Mouse (Mus musculus): Measurements from ENCODE around the gene Gpr156. TPM values are rescaled to one million over a fixed set of nuclear protein-coding genes. Genes with fewer than 3 reads are reported as not detected.

The Gpr156 gene
- polyA plus RNA-seq, 1 experiment from 2014 or later = 0.09 TPM

GRCm38 (mm10) chr16:37973855-37974519, 57.7 kb downstream of the Gpr156 start:
- WGBS = 14% methylated on average over 11 of the region's 11 CpGs
- Histone ChIP-seq H3K9ac (ENCODE audit: low read depth, low read length) (no peak overlapping the region), H3K4me2 (replicated peaks; ENCODE audit: low read depth) (no peak overlapping the region), H3K4me1 (replicated peaks; ENCODE audit: control insufficient read depth, insufficient read depth, low read length) (peaks cover 9% of the 10 kb centered on the region; the same call in 1 of the 2 replicates), H3K27me3 (replicated peaks; ENCODE audit: control insufficient read depth, insufficient read depth, low read length) (no peaks in the 10 kb centered on the region; the same call in 1 of the 2 replicates), H3K4me3 (ENCODE audit: low read depth, low read length) (no peak overlapping the region), H3K9me3 (ENCODE audit: control insufficient read depth) (no peaks in the 10 kb centered on the region), H3K36me3 (ENCODE audit: control insufficient read depth, insufficient read depth) (no peaks in the 10 kb centered on the region), H3K27ac (ENCODE audit: low read depth, low read length) (no peak overlapping the region)
- TF ChIP-seq CTCF (IDR thresholded peaks at IDR 0.05; ENCODE audit: low read depth) = no peak
- ATAC-seq = peak; percentile 29; the same call in 1 of the 2 replicates

- Histone ChIP-seq H3K27ac (ENCODE audit: low read depth, low read length) (no peak overlapping the region), H3K36me3 (ENCODE audit: control insufficient read depth, insufficient read depth) (no peaks in the 10 kb centered on the region), H3K9me3 (ENCODE audit: control insufficient read depth) (no peaks in the 10 kb centered on the region), H3K4me2 (replicated peaks; ENCODE audit: low read depth) (no peak overlapping the region), H3K27me3 (replicated peaks; ENCODE audit: control insufficient read depth, insufficient read depth, low read length) (no peaks in the 10 kb centered on the region; the same call in 1 of the 2 replicates), H3K4me3 (ENCODE audit: low read depth, low read length) (no peak overlapping the region), H3K9ac (ENCODE audit: low read depth, low read length) (no peak overlapping the region), H3K4me1 (replicated peaks; ENCODE audit: control insufficient read depth, insufficient read depth, low read length) (peaks cover 9% of the 10 kb centered on the region; the same call in 1 of the 2 replicates)
- peak; percentile 79 for TF ChIP-seq CTCF (IDR thresholded peaks at IDR 0.05; ENCODE audit: low read depth)
- WGBS = 50% methylated on average over 13 of the region's 13 CpGs
- peak; percentile 54 for ATAC-seq
Observed at GRCm38 (mm10) chr16:37974520-37975340, 58.4 kb downstream of the Gpr156 start.

- Histone ChIP-seq H3K27ac (ENCODE audit: low read depth, low read length) (no peak overlapping the region), H3K9me3 (ENCODE audit: control insufficient read depth) (no peaks in the 10 kb centered on the region), H3K9ac (ENCODE audit: low read depth, low read length) (no peak overlapping the region), H3K36me3 (ENCODE audit: control insufficient read depth, insufficient read depth) (no peaks in the 10 kb centered on the region), H3K4me3 (ENCODE audit: low read depth, low read length) (no peak overlapping the region), H3K4me1 (replicated peaks; ENCODE audit: control insufficient read depth, insufficient read depth, low read length) (no peaks in the 10 kb centered on the region), H3K27me3 (replicated peaks; ENCODE audit: control insufficient read depth, insufficient read depth, low read length) (no peaks in the 10 kb centered on the region), H3K4me2 (replicated peaks; ENCODE audit: low read depth) (no peak overlapping the region)
- peak; percentile 51 for ATAC-seq
- 45% methylated on average over 1 of the region's 1 CpGs for WGBS
- no peak for TF ChIP-seq CTCF (IDR thresholded peaks at IDR 0.05; ENCODE audit: low read depth)
Observed at GRCm38 (mm10) chr16:37981907-37982306, 65.6 kb downstream of the Gpr156 start.

- no peak for TF ChIP-seq CTCF (IDR thresholded peaks at IDR 0.05; ENCODE audit: low read depth)
- H3K9ac ChIP-seq (ENCODE audit: low read depth, low read length) = no peak overlapping the region
- no peaks in the 10 kb centered on the region for H3K9me3 ChIP-seq (ENCODE audit: control insufficient read depth)
- no peak overlapping the region for H3K27ac ChIP-seq (ENCODE audit: low read depth, low read length)
- no peak overlapping the region for H3K4me2 ChIP-seq (replicated peaks; ENCODE audit: low read depth)
- no peaks in the 10 kb centered on the region for H3K4me1 ChIP-seq (replicated peaks; ENCODE audit: control insufficient read depth, insufficient read depth, low read length)
- H3K27me3 ChIP-seq (replicated peaks; ENCODE audit: control insufficient read depth, insufficient read depth, low read length) = no peaks in the 10 kb centered on the region
- H3K36me3 ChIP-seq (ENCODE audit: control insufficient read depth, insufficient read depth) = no peaks in the 10 kb centered on the region
- 71% methylated on average over 11 of the region's 11 CpGs for WGBS
- H3K4me3 ChIP-seq (ENCODE audit: low read depth, low read length) = no peak overlapping the region
- no peak for ATAC-seq
Observed at GRCm38 (mm10) chr16:37988211-37988865, 72.0 kb downstream of the Gpr156 start.

- no peak overlapping the region for H3K4me2 ChIP-seq (replicated peaks; ENCODE audit: low read depth)
- no peaks in the 10 kb centered on the region for H3K4me1 ChIP-seq (replicated peaks; ENCODE audit: control insufficient read depth, insufficient read depth, low read length)
- TF ChIP-seq CTCF (IDR thresholded peaks at IDR 0.05; ENCODE audit: low read depth) = no peak
- no peak overlapping the region for H3K27ac ChIP-seq (ENCODE audit: low read depth, low read length)
- no peaks in the 10 kb centered on the region for H3K27me3 ChIP-seq (replicated peaks; ENCODE audit: control insufficient read depth, insufficient read depth, low read length)
- H3K4me3 ChIP-seq (ENCODE audit: low read depth, low read length) = no peak overlapping the region
- 0 out of 2 replicates have a peak, but pooled peaks have one; percentile 11 for ATAC-seq
- no peaks in the 10 kb centered on the region for H3K9me3 ChIP-seq (ENCODE audit: control insufficient read depth)
- no peaks in the 10 kb centered on the region for H3K36me3 ChIP-seq (ENCODE audit: control insufficient read depth, insufficient read depth)
- WGBS = 39% methylated on average over 3 of the region's 3 CpGs
- H3K9ac ChIP-seq (ENCODE audit: low read depth, low read length) = no peak overlapping the region
Observed at GRCm38 (mm10) chr16:37989796-37990195, 73.5 kb downstream of the Gpr156 start.

All from intestine, postnatal 0 days (tissue).